Mouse (Mus musculus) forebrain, embryonic 16.5 days (tissue): Measurements from ENCODE around the gene Bak1. TPM values are rescaled to one million over a fixed set of nuclear protein-coding genes. Genes with fewer than 3 reads are reported as not detected.

ENCODE experiments used
- ATAC-seq: fragments of 200-750 bp; cut with Nextera tagmentation; 2 replicates; pipeline ENCODE4 v1.8.0; 2017; ENCODE audit warnings: mild to moderate bottlenecking, moderate library complexity
- H3K27ac ChIP-seq: fragments of 300-500 bp; sonication (generic); 2 replicates; pipeline ENCODE4 v1.5.1; 2014; ENCODE audit warnings: low read length, control low read depth
- H3K27me3 ChIP-seq: fragments of 300-500 bp; sonication (generic); replicated peaks from 2 replicates; pipeline ENCODE4 v1.6.1; 2014; ENCODE audit warnings: low read length; ENCODE audit not compliant: control insufficient read depth, insufficient read depth
- H3K36me3 ChIP-seq: fragments of 300-500 bp; sonication (generic); 2 replicates; pipeline ENCODE4 v1.6.1; 2014; ENCODE audit not compliant: control insufficient read depth, insufficient read depth
- H3K4me1 ChIP-seq: fragments of 300-500 bp; sonication (generic); replicated peaks from 2 replicates; pipeline ENCODE4 v1.6.1; 2014; ENCODE audit warnings: low read length; ENCODE audit not compliant: control insufficient read depth, insufficient read depth
- H3K4me2 ChIP-seq: fragments of 300-500 bp; sonication (generic); 2 replicates; pipeline ENCODE4 v1.6.1; 2014; ENCODE audit warnings: mild to moderate bottlenecking, low read length, control low read depth
- H3K4me3 ChIP-seq: fragments of 300-500 bp; sonication (generic); replicated peaks from 2 replicates; pipeline ENCODE4 v1.5.1; 2014; ENCODE audit warnings: mild to moderate bottlenecking, low read length, control low read depth
- H3K9ac ChIP-seq: fragments of 300-500 bp; sonication (generic); replicated peaks from 2 replicates; pipeline ENCODE4 v1.6.1; 2014; ENCODE audit warnings: low read depth, low read length, control low read depth
- H3K9me3 ChIP-seq: fragments of 300-500 bp; sonication (generic); 2 replicates; pipeline ENCODE4 v1.6.1; 2016; ENCODE audit warnings: low read length; ENCODE audit not compliant: control insufficient read depth
- WGBS: fragments of 180-500 bp; shearing (Covaris S2); extraction: QIAGEN DNeasy Blood & Tissue Kit; methylation state at CpG from one replicate; pipeline ENCODE4 v1.1.7; 2014; 5-methylcytosine and 5-hydroxymethylcytosine counted together
- polyA plus RNA-seq: library from polyadenylated mRNA; unstranded; fragments of >200 nt; fragmentation: Nextera tagmentation; extraction: Ambion mirVana; gene quantifications from 2 replicates; pipeline ENCODE4 v1.2.1, GENCODE M21; 2015

Bak1 gene
- polyA plus RNA-seq, 1 experiment from 2014 or later = 2.7 TPM

DNA sequence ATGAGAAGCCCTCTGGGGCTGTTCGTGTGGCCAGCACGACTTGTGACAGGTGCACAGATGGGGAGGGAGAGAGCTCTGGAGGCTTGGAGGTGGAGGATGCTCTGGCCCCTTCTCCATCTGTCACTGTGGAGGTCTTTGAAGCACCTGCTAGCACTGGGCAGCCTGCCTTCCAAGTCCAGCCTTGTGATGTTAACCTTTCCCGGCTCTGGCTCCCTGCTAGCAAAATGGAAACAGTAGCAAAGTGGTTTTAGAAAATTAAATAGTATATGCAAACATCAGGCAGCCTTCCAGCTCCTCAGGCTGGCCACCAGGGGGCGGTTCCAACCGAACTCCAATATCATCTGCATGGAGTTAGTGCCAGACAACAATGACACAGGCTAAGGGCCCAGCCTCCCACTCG, 42.8 kb upstream of the Bak1 start:
- WGBS = 44% methylated on average over 6 of the region's 6 CpGs
- Histone ChIP-seq H3K4me1 (no peaks in the 10 kb centered on the region), H3K9me3 (no peaks in the 10 kb centered on the region), H3K27me3 (no peaks in the 10 kb centered on the region), H3K36me3 (no peaks in the 10 kb centered on the region), H3K9ac (no peak overlapping the region), H3K4me3 (no peak overlapping the region), H3K27ac (no peak overlapping the region), H3K4me2 (no peak overlapping the region)
- ATAC-seq = no peak

DNA sequence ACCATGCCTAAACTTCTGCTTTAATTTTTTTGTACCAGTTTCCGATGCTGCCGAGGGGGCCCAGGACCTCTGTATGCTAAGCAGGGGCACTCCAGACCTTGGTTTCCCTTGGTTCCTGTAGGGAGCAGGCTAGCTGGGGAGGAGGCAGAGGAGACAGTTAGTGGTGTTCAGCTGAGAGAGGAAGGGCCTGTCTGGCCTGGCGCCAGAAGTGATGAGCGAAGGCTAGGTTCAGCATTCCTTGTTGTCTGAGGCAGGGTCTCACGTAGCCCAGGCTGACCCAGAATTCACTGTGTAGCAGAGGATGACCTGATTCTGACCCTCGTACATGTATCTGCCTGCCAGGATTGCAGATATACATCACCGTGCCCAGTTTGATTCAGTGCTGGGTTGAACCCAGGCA, 42.1 kb upstream of the Bak1 start:
- Histone ChIP-seq H3K27me3 (no peaks in the 10 kb centered on the region), H3K9me3 (no peaks in the 10 kb centered on the region), H3K9ac (no peak overlapping the region), H3K4me2 (no peak overlapping the region), H3K4me1 (no peaks in the 10 kb centered on the region), H3K36me3 (no peaks in the 10 kb centered on the region), H3K27ac (no peak overlapping the region), H3K4me3 (no peak overlapping the region)
- no peak for ATAC-seq
- WGBS = 92% methylated on average over 7 of the region's 7 CpGs

- no peak overlapping the region for H3K4me3 ChIP-seq
- no peak overlapping the region for H3K9ac ChIP-seq
- H3K4me2 ChIP-seq = no peak overlapping the region
- no peaks in the 10 kb centered on the region for H3K9me3 ChIP-seq
- no peaks in the 10 kb centered on the region for H3K36me3 ChIP-seq
- WGBS = 77% methylated on average over 5 of the region's 5 CpGs
- no peak for ATAC-seq
- no peak overlapping the region for H3K27ac ChIP-seq
- H3K27me3 ChIP-seq = no peaks in the 10 kb centered on the region
- H3K4me1 ChIP-seq = no peaks in the 10 kb centered on the region
Observed at GRCm38 (mm10) chr17:27069071-27069470, 40.3 kb upstream of the Bak1 start.

DNA sequence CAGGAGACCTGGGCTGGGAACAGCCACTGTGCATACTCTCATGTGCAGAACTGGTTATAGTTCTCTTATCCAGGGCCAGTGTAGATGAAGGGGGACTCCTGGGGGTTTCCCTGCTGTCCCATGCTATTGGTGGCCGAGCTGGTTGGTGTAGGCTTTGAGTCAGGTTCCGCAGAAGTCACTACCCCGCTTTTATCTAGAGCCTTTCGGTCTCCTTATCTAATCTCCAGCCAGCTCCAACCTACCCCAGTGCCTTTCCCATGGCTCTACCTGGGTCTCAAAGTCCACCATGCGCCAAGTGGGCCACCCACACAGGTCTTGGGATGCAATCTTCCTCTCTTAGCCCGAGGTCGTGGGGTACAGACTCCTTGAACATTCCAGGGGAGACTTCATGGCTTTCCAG, 37.3 kb upstream of the Bak1 start:
- Histone ChIP-seq H3K36me3 (no peaks in the 10 kb centered on the region), H3K9me3 (no peaks in the 10 kb centered on the region), H3K4me3 (no peak overlapping the region), H3K4me1 (no peaks in the 10 kb centered on the region), H3K9ac (no peak overlapping the region), H3K4me2 (no peak overlapping the region), H3K27ac (no peak overlapping the region), H3K27me3 (no peaks in the 10 kb centered on the region)
- 85% methylated on average over 7 of the region's 7 CpGs for WGBS
- ATAC-seq = no peak

GRCm38 (mm10) chr17:27064195-27064594, 35.4 kb upstream of the Bak1 start:
- H3K27me3 ChIP-seq = peaks cover 6% of the 10 kb centered on the region
- H3K4me1 ChIP-seq = no peaks in the 10 kb centered on the region
- H3K9ac ChIP-seq = no peak overlapping the region
- H3K4me3 ChIP-seq = no peak overlapping the region
- no peaks in the 10 kb centered on the region for H3K9me3 ChIP-seq
- no peak for ATAC-seq
- 71% methylated on average over 2 of the region's 2 CpGs for WGBS
- H3K4me2 ChIP-seq = no peak overlapping the region
- no peaks in the 10 kb centered on the region for H3K36me3 ChIP-seq
- H3K27ac ChIP-seq = no peak overlapping the region

DNA sequence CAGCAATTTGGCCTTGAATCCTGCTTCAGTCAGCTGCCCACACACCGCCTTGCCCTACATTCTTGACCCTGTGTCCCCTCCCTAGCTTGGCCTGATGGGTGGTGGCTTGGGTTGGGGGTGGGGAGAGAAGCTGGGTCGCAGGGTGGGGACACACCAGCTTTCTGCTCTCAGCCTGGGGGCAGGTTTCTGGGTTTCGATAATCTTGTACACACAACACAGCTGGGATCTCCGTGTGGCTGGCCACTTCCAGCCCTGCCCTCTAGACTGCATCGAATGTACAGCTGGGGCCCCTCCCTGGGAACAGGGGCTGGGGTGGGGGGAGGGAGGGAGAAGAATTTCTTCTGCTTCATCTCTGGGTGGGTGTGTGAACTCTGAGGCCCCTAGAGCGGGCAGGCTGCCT, 34.9 kb upstream of the Bak1 start:
- H3K4me1 ChIP-seq = no peaks in the 10 kb centered on the region
- no peak overlapping the region for H3K4me2 ChIP-seq
- 63% methylated on average over 6 of the region's 6 CpGs for WGBS
- H3K9me3 ChIP-seq = no peaks in the 10 kb centered on the region
- no peaks in the 10 kb centered on the region for H3K36me3 ChIP-seq
- no peak overlapping the region for H3K27ac ChIP-seq
- no peak overlapping the region for H3K9ac ChIP-seq
- H3K4me3 ChIP-seq = no peak overlapping the region
- ATAC-seq = no peak
- peaks cover 10% of the 10 kb centered on the region for H3K27me3 ChIP-seq

DNA sequence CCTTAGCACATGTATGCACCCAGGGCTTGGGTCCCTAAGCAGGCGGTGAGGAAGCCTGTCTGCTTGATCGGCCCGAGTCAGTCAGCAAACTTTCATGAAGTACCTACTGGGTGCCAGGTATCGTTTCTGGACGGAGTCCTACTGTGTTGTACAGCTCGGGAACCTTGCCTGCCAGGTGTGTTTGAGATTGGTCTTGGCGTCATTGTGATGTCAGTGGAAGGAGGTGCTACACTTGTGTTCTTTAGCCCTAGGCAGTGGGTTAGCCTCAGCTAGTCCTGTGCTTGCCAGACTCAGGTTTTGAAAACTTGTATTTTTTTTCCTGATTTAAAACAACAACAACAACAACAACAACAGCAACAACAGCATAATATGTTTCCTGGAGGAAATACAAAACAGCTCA, 33.9 kb upstream of the Bak1 start:
- no peaks in the 10 kb centered on the region for H3K9me3 ChIP-seq
- H3K4me3 ChIP-seq = no peak overlapping the region
- H3K4me2 ChIP-seq = no peak overlapping the region
- no peak for ATAC-seq
- no peaks in the 10 kb centered on the region; the same call in 1 of the 2 replicates for H3K4me1 ChIP-seq
- peaks cover 21% of the 10 kb centered on the region for H3K27me3 ChIP-seq
- no peak overlapping the region for H3K9ac ChIP-seq
- no peaks in the 10 kb centered on the region for H3K36me3 ChIP-seq
- no peak overlapping the region for H3K27ac ChIP-seq
- 97% methylated on average over 7 of the region's 7 CpGs for WGBS

DNA sequence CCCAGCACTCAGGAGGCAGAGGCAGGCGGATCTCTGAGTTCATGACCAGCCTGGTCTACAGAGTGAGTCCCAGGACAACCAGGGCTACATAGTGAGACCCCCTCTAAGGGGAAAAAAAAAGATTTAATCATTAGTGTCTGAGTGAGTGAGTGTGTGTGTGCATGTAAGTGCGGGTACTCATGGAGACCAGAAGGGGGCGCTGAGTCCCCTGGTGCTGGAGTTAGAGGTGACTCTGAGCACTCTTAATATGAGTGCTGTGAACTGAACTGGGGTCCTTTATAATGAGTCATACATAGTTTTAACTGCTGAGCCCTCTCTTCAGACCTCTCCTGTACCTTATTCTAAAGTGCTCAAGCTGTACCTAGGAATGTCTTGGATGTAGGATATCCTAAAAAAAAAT, 32.9 kb upstream of the Bak1 start:
- no peaks in the 10 kb centered on the region for H3K36me3 ChIP-seq
- no peak overlapping the region for H3K27ac ChIP-seq
- H3K4me2 ChIP-seq = no peak overlapping the region
- no peak overlapping the region for H3K4me3 ChIP-seq
- no peak overlapping the region for H3K9ac ChIP-seq
- 96% methylated on average over 3 of the region's 3 CpGs for WGBS
- peaks cover 30% of the 10 kb centered on the region for H3K27me3 ChIP-seq
- no peaks in the 10 kb centered on the region for H3K9me3 ChIP-seq
- peaks cover 9% of the 10 kb centered on the region for H3K4me1 ChIP-seq
- ATAC-seq = no peak

GRCm38 (mm10) chr17:27060698-27061097, 31.9 kb upstream of the Bak1 start:
- WGBS = 80% methylated on average over 8 of the region's 8 CpGs
- Histone ChIP-seq H3K4me1 (peaks cover 13% of the 10 kb centered on the region), H3K36me3 (no peaks in the 10 kb centered on the region)

DNA sequence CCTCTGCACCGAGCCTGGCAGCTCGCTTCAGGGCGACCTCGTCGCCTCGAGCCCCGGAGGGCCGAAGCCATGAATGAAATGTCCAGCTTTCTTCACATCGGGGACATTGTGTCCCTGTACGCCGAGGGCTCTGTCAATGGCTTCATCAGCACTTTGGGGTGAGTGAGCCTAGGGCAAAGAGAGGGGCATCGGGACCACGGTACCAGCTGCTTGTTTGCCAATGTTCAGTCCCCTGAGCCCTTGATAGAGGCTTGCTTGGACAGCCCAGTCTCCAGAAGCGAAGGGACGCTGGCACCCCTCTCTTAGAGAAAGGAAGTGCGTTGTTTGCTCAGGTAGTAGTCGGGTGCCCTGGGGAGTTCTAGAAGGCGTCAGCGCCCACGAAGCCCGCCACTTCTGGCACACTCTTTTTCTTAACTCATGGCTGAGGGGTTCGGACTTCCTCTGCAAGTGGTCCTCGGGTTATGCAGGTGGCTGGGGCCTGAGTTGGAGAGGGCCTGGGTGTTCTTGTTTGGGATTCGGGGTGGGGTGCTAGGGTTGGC, 28.8 kb upstream of the Bak1 start:
- Histone ChIP-seq H3K4me3 (peak overlapping the region; percentile 46), H3K4me2 (peak overlapping the region; percentile 68), H3K9me3 (no peaks in the 10 kb centered on the region), H3K27me3 (peaks cover 43% of the 10 kb centered on the region), H3K27ac (no peak overlapping the region), H3K36me3 (no peaks in the 10 kb centered on the region), H3K9ac (peak overlapping the region; percentile 50), H3K4me1 (peaks cover 13% of the 10 kb centered on the region)
- ATAC-seq = no peak
- 1% methylated on average over 24 of the region's 24 CpGs for whole genome bisulfite sequencing

More at GRCm38 (mm10) chr17:27060698-27061097, 31.9 kb upstream of the Bak1 start:
- Histone ChIP-seq H3K4me2 (no peak overlapping the region), H3K27ac (no peak overlapping the region), H3K9ac (no peak overlapping the region), H3K9me3 (no peaks in the 10 kb centered on the region), H3K4me3 (no peak overlapping the region), H3K27me3 (peaks cover 39% of the 10 kb centered on the region)
- no peak for ATAC-seq
